Mouse (Mus musculus) left cerebral cortex, adult 18-20 months (tissue): ENCODE measurements at regions not wholly inside any gene's neighbourhood (a gene's known extent, or its start where the extent isn't known, plus 50 kb on each side); places are given as distances from the start of the nearest gene placed in this dataset.
A peak's percentile ranks its signal among the peaks of the same experiment; 100 is the strongest.

ENCODE experiments used
- DNase-seq, 2 experiments: peaks; one replicate each; pipeline ENCODE4 v3.0.0; 2021 to 2022; ENCODE audit warnings: low spot score in 2 of 2, mixed read lengths in 1 of 2

GRCm38 (mm10) chr14:39682306-39683000 is 209.6 kb upstream of the Nrg3 start:
- DNase-seq: no peak

GRCm38 (mm10) chr14:39678228-39678627 is 205.3 kb upstream of the Nrg3 start:
- DNase-seq: no peak

GRCm38 (mm10) chr14:39677556-39677955 is 204.7 kb upstream of the Nrg3 start:
- peak; percentile 11 to 43 for DNase-seq

- DNase-seq: no peak
These were observed 165.9 kb upstream of the Nrg3 start for GRCm38 (mm10) chr14:39638776-39639175.
